In genomic region chr8:125225266-125225665, GRCm38 (mm10) we compare ENCODE assay signal across 21 mouse cellular contexts.
DNase-seq lines count a peak whose midpoint lies in the region; ATAC-seq lines count a peak whose summit lies in the region.
"Had no signal": no experiment of that assay in that cellular context is flagged by ENCODE, and none has a peak within 500 bp of the region (broad histone marks: within the 10 kb centered on the region; RNA-seq: fewer than 3 reads in every experiment).

No protein-coding gene starts in this region.

- H3K9me3 ChIP-seq in midbrain, embryonic 16.5 days (replicated peaks; ENCODE audit: control insufficient read depth, low read length, poor library complexity, severe bottlenecking): no peaks in the 10 kb centered on the region
- H3K9me3 ChIP-seq: embryonic facial prominence, embryonic 10.5 days; forebrain, embryonic 13.5 days had no signal

- no peak overlapping the region for H3K27ac ChIP-seq in midbrain, embryonic 16.5 days (ENCODE audit: low read length)
- H3K27ac ChIP-seq: forebrain, embryonic 13.5 days; gastrocnemius, adult 2 months; hindbrain, embryonic 14.5 days had no signal

- H3K9ac ChIP-seq in midbrain, embryonic 16.5 days (ENCODE audit: low read depth, low read length): no peak overlapping the region
- H3K9ac ChIP-seq: forebrain, embryonic 13.5 days; hindbrain, embryonic 14.5 days had no signal

- peak; percentile 65 for DNase-seq in kidney, adult 11 months
- DNase-seq in kidney, postnatal 4 days: no peak
- DNase-seq in spleen, adult 18-20 months: peak; percentile 10 to 16
- no peak for DNase-seq in spleen, postnatal 4 days (ENCODE audit: low spot score in 2 of 2)
- peak; percentile 39 for DNase-seq in ZHBTc4 (ENCODE audit: low read depth, low spot score)
- peak; percentile 48 to 52 for DNase-seq in kidney, postnatal 36 days
- DNase-seq in lung, postnatal 36 days: no peak
- DNase-seq: adrenal gland, adult 2 months; adrenal gland, postnatal 25 days; cerebellum, adult 18-20 months; cerebellum, adult 9-11 months; cerebellum, postnatal 36 days; gastrocnemius, adult 2 months; gastrocnemius, postnatal 25 days; heart, postnatal 10 days; heart, postnatal 4 days had no signal

- no peak overlapping the region for H3K4me2 ChIP-seq in midbrain, embryonic 16.5 days (ENCODE audit: low read length)
- H3K4me2 ChIP-seq: forebrain, embryonic 13.5 days; hindbrain, embryonic 14.5 days had no signal

- H3K36me3 ChIP-seq in midbrain, embryonic 16.5 days (ENCODE audit: control insufficient read depth, insufficient read depth, low read length): no peaks in the 10 kb centered on the region
- H3K36me3 ChIP-seq: embryonic facial prominence, embryonic 10.5 days had no signal

- no peaks in the 10 kb centered on the region for H3K27me3 ChIP-seq in midbrain, embryonic 16.5 days (ENCODE audit: control insufficient read depth, insufficient read depth, low read depth, low read length)

- peaks cover 21% of the 10 kb centered on the region for H3K4me1 ChIP-seq in midbrain, embryonic 16.5 days (ENCODE audit: control insufficient read depth, insufficient read depth, low read length)

- WGBS in midbrain, embryonic 16.5 days: 75% methylated on average over 9 of the region's 9 CpGs

- ATAC-seq in midbrain, embryonic 16.5 days: no peak
- ATAC-seq: activated CD4-positive, CD25-positive, alpha-beta regulatory T cell, adult 4 months; forebrain, embryonic 13.5 days had no signal

- no peak overlapping the region for H3K4me3 ChIP-seq in midbrain, embryonic 16.5 days (ENCODE audit: low read depth, low read length)
- H3K4me3 ChIP-seq: embryonic facial prominence, embryonic 10.5 days; forebrain, embryonic 13.5 days; gastrocnemius, adult 2 months had no signal

Comparison
In these comparisons a context has a peak if more than half of its experiments do, and no peak if none do; other contexts are left out.
1. DNase-seq: peak in kidney, adult 11 months (single experiment), spleen, adult 18-20 months (2 of 2), ZHBTc4 (single experiment) and kidney, postnatal 36 days (2 of 2); none in kidney, postnatal 4 days (0 of 2), spleen, postnatal 4 days (0 of 2) and lung, postnatal 36 days (single experiment).